Mouse (Mus musculus): ENCODE data around the gene Plod1.

GRCm38 (mm10) chr4:147928136-147928535, 8.4 kb downstream of the Plod1 start:
- TF ChIP-seq CTCF (IDR thresholded peaks at IDR 0.05; ENCODE audit: low read depth): no peak
- no peak for TF ChIP-seq EP300 (IDR thresholded peaks at IDR 0.05; ENCODE audit: low read depth)
